Mouse (Mus musculus) testis, adult 2 months (tissue): ENCODE results near the gene Eme1. TPM values are rescaled to one million over a fixed set of nuclear protein-coding genes. Genes with fewer than 3 reads are reported as not detected.
A peak's percentile ranks its signal among the peaks of the same experiment; 100 is the strongest.
"Not testable (repeated sequence)": the region's sequence is repeated elsewhere in the genome, so short reads cannot be mapped to it uniquely, and the experiment has no call there.

ENCODE experiments used
- H3K27ac ChIP-seq: fragments of 200-500 bp; 2 replicates; pipeline ENCODE4 v1.5.1; 2012; ENCODE audit warnings: low read depth, low read length; ENCODE audit not compliant: control insufficient read depth, insufficient read depth
- H3K27me3 ChIP-seq: fragments of 200-500 bp; 2 replicates; pipeline ENCODE4 v1.6.1; 2012; ENCODE audit warnings: mild to moderate bottlenecking, low read length, moderate library complexity; ENCODE audit not compliant: control insufficient read depth, insufficient read depth
- H3K36me3 ChIP-seq: fragments of 200-500 bp; 2 replicates; pipeline ENCODE4 v1.6.1; 2012; ENCODE audit warnings: mild to moderate bottlenecking, low read length; ENCODE audit not compliant: control insufficient read depth, insufficient read depth
- H3K4me1 ChIP-seq: fragments of 200-500 bp; 2 replicates; pipeline ENCODE4 v1.6.1; 2012; ENCODE audit warnings: low read length; ENCODE audit not compliant: control insufficient read depth, insufficient read depth
- H3K4me3 ChIP-seq: fragments of 200-500 bp; 2 replicates; pipeline ENCODE4 v1.5.1; 2012; ENCODE audit warnings: low read depth, mild to moderate bottlenecking, low read length, moderate library complexity, mixed read lengths; ENCODE audit not compliant: control insufficient read depth
- CTCF ChIP-seq: fragments of 200-500 bp; IDR thresholded peaks from 2 replicates; pipeline ENCODE4 v1.5.1; 2012; ENCODE audit warnings: low read depth, mild to moderate bottlenecking, inconsistent platforms, low read length, moderate library complexity; ENCODE audit not compliant: control insufficient read depth, insufficient read depth, insufficient replicate concordance
- POLR2A ChIP-seq: fragments of 200-500 bp; IDR thresholded peaks from 2 replicates; pipeline ENCODE4 v1.6.1; 2012; ENCODE audit warnings: low read depth, mild to moderate bottlenecking, inconsistent platforms, low read length, moderate library complexity; ENCODE audit not compliant: control insufficient read depth
- polyA plus RNA-seq: library from polyadenylated mRNA; depleted of rRNA; stranded (reverse); fragments of >200 nt; gene quantifications from 2 replicates; pipeline ENCODE4 v1.2.3, GENCODE M21; 2012; rRNA removed

The Eme1 gene
- 3.9 and 4.2 TPM in 2 replicates for polyA plus RNA-seq

DNA sequence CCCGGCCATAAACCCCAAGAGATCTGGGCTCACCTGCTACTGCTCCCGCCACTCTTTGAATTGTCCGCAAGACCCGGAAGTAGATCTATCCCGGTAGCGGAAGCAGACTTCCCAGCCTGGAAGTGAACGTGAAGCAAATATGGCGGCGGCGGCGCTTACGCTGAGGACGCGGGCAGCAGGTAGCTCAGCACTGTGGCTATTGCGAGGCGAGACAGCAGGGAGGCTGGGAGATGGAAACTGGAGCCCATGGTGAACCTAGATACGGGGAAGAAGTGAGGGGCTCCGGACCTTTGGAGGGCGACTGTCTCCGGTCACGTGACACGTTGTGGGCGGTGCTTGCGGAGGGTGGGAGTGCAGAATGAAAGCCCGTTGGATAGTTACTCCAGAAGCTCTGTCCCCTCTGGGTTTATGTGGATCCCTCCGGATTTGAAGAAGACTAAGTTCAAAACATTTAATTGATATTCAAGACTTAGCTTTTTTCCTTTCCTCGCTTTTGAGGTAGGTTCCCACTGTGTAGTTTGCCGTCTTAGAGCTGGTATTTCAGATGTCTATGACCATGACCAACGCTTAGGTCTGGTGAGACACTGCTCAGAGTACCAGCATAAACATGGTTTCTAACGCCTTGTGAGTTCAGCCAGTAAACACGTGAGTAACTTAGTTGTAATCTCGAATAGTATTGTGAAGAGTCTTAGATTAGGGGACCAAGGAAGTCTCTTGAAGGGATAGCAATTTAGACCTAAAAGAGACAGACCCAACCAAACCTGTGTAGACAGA lies at the start of gene Eme1, which contains the start of gene Mrpl27:
TSS of gene Eme1 (minus strand) at position 302 of the 774 bp plus-strand sequence.
TSS of gene Mrpl27 (plus strand) at position 105 of the 774 bp plus-strand sequence.
- H3K4me3 ChIP-seq: peak within 1 kb of the TSS; percentile 97
- peak within 1 kb of the TSS; percentile 95 for H3K27ac ChIP-seq
- no peaks in the 10 kb centered on the region for H3K27me3 ChIP-seq
- no peaks in the 10 kb centered on the region for H3K4me1 ChIP-seq
- TF ChIP-seq CTCF (no peak), POLR2A (peak; percentile 57; the same call in 1 of the 2 replicates)
- no peaks in the 10 kb centered on the region; the same call in 1 of the 2 replicates for H3K36me3 ChIP-seq

GRCm38 (mm10) chr11:94702216-94702610 lies 48.4 kb upstream of the Eme1 start:
- no peaks in the 10 kb centered on the region for H3K27me3 ChIP-seq
- no peak overlapping the region for H3K4me3 ChIP-seq
- H3K4me1 ChIP-seq: peaks cover 9% of the 10 kb centered on the region
- TF ChIP-seq CTCF (no peak), POLR2A (no peak)
- H3K27ac ChIP-seq: 0 out of 2 replicates have a peak overlapping the region, but pooled peaks have one; percentile 8
- no peaks in the 10 kb centered on the region for H3K36me3 ChIP-seq

GRCm38 (mm10) chr11:94701401-94702215 lies 47.8 kb upstream of the Eme1 start:
- Histone ChIP-seq H3K27ac (no peak overlapping the region), H3K4me1 (peaks cover 9% of the 10 kb centered on the region), H3K27me3 (no peaks in the 10 kb centered on the region), H3K4me3 (no peak overlapping the region), H3K36me3 (no peaks in the 10 kb centered on the region)
- TF ChIP-seq CTCF (no peak), POLR2A (no peak)

GRCm38 (mm10) chr11:94699399-94699798 lies 45.6 kb upstream of the Eme1 start:
- Histone ChIP-seq H3K27ac (no peak overlapping the region), H3K4me1 (peaks cover 9% of the 10 kb centered on the region), H3K27me3 (no peaks in the 10 kb centered on the region), H3K4me3 (no peak overlapping the region), H3K36me3 (no peaks in the 10 kb centered on the region)
- TF ChIP-seq CTCF (no peak), POLR2A (no peak)

- Histone ChIP-seq H3K27ac (no peak overlapping the region), H3K4me3 (peak overlapping the region; percentile 68), H3K36me3 (no peaks in the 10 kb centered on the region), H3K4me1 (peaks cover 9% of the 10 kb centered on the region), H3K27me3 (no peaks in the 10 kb centered on the region)
- TF ChIP-seq POLR2A (no peak), CTCF (no peak)
Measured at GRCm38 (mm10) chr11:94697703-94698464, 44.1 kb upstream of the Eme1 start.

DNA sequence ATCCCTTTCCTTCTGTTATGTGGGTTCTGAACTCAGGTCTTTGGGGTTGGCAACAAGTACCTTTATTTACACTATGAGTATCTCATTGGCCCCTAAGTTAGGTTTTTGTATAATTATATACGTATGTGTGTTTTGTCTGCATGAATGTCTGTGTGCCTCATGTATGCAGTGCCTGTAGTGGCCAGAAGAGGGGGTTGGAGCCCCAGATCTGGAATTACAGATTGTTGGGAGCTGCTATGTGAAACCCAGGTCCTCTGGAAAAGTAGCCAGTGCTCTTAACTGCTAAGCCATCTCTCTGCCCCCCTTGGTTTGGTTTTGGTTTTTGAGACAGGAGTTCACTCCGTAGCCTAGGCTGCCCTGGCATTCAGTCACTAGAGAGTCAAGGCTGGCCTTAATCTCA lies 43.4 kb upstream of the Eme1 start:
- no peak for TF ChIP-seq POLR2A
- TF ChIP-seq CTCF: no peak
- no peaks in the 10 kb centered on the region for H3K27me3 ChIP-seq
- H3K4me1 ChIP-seq: peaks cover 9% of the 10 kb centered on the region
- H3K36me3 ChIP-seq: no peaks in the 10 kb centered on the region
- no peak overlapping the region for H3K4me3 ChIP-seq
- no peak overlapping the region for H3K27ac ChIP-seq

GRCm38 (mm10) chr11:94695508-94695907 lies 41.7 kb upstream of the Eme1 start:
- TF ChIP-seq CTCF: no peak
- TF ChIP-seq POLR2A: no peak

DNA sequence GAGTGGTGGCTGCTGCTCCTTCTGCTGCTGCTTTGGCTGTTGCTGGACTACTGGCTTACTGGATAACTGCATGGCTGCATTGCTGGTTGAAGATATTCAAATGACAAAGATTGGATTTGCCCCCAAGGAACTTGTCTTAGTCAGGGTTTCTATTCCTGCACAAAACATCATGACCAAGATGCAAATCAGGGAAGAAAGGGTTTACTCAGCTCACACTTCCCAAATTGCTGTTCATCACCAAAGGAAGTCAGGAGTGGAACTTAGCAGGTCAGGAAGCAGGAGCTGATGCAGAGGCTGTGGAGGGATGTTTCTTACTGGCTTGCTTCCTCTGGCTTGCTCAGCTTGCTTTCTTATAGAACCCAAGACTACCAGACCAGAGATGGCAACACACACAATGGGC lies 38.7 kb upstream of the Eme1 start:
- H3K27ac ChIP-seq, H3K36me3 ChIP-seq, H3K4me3 ChIP-seq, H3K27me3 ChIP-seq, H3K4me1 ChIP-seq: not testable (repeated sequence)

More at GRCm38 (mm10) chr11:94695508-94695907, 41.7 kb upstream of the Eme1 start:
- Histone ChIP-seq H3K27ac (no peak overlapping the region), H3K27me3 (no peaks in the 10 kb centered on the region), H3K4me1 (peaks cover 7% of the 10 kb centered on the region), H3K4me3 (no peak overlapping the region), H3K36me3 (no peaks in the 10 kb centered on the region)
